Mouse (Mus musculus): ENCODE results near the gene Tead2.

- no peak for TF ChIP-seq CTCF (conservative IDR thresholded peaks at IDR 0.05; ENCODE audit: low read length)
- no peak for TF ChIP-seq NANOG (IDR thresholded peaks at IDR 0.05; ENCODE audit: borderline replicate concordance, low read length)
- no peak for TF ChIP-seq POU5F1 (IDR thresholded peaks at IDR 0.05; ENCODE audit: borderline replicate concordance, low read length)
Observed at GRCm38 (mm10) chr7:45232716-45233465, 17.3 kb downstream of the Tead2 start.

Data from E14TG2a.4 (cell line).